Mouse (Mus musculus) stomach, adult 2 months (tissue): Measurements from ENCODE around the gene Olfr57. TPM values are rescaled to one million over a fixed set of nuclear protein-coding genes. Genes with fewer than 3 reads are reported as not detected.

Source experiments
- polyA plus RNA-seq: library from polyadenylated mRNA; depleted of rRNA; stranded (reverse); fragments of >200 nt; gene quantifications from 2 replicates; pipeline ENCODE4 v1.2.3, GENCODE M21; 2012; rRNA removed

The Olfr57 gene
- polyA plus RNA-seq, result not detected in 2 replicates

DNA sequence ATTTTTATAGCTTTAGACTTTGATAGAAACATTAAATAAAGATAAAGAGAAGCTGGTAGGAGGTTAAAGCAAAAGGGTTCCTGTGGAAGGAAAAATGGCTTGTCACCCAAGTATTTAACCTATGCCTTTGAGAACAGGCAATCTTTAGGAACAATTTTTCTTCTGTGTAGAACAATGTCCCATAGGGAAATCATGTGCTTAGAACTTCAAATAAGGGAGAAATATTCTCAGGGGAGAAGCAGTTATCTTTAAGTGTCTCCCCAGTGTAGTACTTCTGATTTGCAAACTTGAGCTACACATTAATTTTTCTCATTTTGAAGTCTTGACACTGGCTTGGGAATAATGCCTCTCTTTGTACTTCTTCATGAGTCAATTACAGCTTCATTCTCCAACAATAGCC, at the start of gene Olfr57:
Gene Olfr57, plus strand, starts transcription at position 301 of the 400 bp plus-strand sequence.

DNA sequence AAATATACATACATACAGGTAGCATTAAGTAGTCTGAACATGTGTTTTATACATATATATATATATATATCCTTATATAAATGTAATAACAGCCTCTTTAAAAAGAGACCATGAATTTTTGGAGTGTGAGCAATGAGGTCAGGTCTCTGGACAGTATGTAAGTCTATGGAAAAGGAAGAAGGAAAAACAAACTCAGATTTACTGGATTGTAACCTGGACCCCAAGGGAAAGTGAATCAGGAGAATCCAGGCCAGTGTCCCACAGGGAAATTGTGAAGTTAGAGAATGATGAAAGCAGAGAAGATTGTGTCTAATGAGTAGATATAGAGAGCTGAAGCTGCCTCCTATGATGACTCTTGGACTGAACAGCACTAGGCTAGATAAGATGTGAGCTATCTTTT, 47.8 kb upstream of the Olfr57 start, which contains the start of gene Olfr1352:
Gene Olfr1352, plus strand, starts transcription at position 301 of the 400 bp plus-strand sequence.

DNA sequence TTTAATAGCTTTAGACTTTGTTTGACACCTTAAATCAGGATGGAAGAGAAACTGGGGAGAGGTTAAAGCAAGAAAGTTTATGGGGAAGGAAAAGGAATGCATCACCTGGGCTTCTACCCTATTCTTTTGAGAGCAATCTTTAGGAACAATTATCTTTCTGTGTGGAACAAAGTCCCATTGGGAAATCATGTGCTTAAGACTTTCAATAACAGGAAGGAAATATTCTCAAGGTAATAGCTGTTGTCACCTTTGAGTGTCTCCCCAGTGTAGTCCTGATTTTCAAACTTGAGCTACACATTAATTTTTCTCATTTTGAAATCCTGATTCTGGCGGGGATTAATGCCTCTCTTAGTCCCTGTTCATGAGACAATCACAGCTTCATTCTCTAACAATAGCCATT, 16.4 kb upstream of the Olfr57 start, which contains the start of gene Olfr1351:
Gene Olfr1351, plus strand, starts transcription at position 301 of the 400 bp plus-strand sequence.

Other genes starting within 250 kb of the Olfr57 start
- gene Slc1a6, start 248.2 kb upstream of the Olfr57 start, polyA plus RNA-seq, result 0.19 and 0.45 TPM in 2 replicates
- not detected in 2 replicates for gene Olfr1356, start 176.6 kb upstream of the Olfr57 start, polyA plus RNA-seq
- not detected in 2 replicates for gene Olfr1355, start 153.2 kb upstream of the Olfr57 start, polyA plus RNA-seq
- gene Olfr1354, start 115.6 kb upstream of the Olfr57 start, polyA plus RNA-seq, result not detected in 2 replicates
- not detected in 2 replicates for gene Olfr8, start 78.1 kb upstream of the Olfr57 start, polyA plus RNA-seq
- not detected in 2 replicates for gene Olfr1353, start 65.4 kb upstream of the Olfr57 start, polyA plus RNA-seq
- not detected in 2 replicates for gene Olfr1352, start 47.7 kb upstream of the Olfr57 start, polyA plus RNA-seq
- not detected in 2 replicates for gene Olfr1351, start 16.3 kb upstream of the Olfr57 start, polyA plus RNA-seq
- gene 2610008E11Rik, start 68.9 kb downstream of the Olfr57 start, polyA plus RNA-seq, result 0.11 and 0.47 TPM in 2 replicates
- gene Vmn2r80, start 120.0 kb downstream of the Olfr57 start, polyA plus RNA-seq, result not detected in 2 replicates
- not detected in 2 replicates for gene Vmn2r81, start 219.0 kb downstream of the Olfr57 start, polyA plus RNA-seq